Mouse (Mus musculus) forebrain, postnatal 0 days (tissue): ENCODE results near the gene Hist1h1t. TPM values are rescaled to one million over a fixed set of nuclear protein-coding genes. Genes with fewer than 3 reads are reported as not detected.

Source experiments
- ATAC-seq: fragments of 200-750 bp; cut with Nextera tagmentation; 2 replicates; pipeline ENCODE4 v1.8.0; 2017; ENCODE audit warnings: mild to moderate bottlenecking, moderate library complexity
- DNase-seq: peaks from one replicate; pipeline ENCODE4 v3.0.0-alpha.2; 2015
- H3K27ac ChIP-seq: fragments of 300-500 bp; sonication (generic); 2 replicates; pipeline ENCODE4 v1.5.1; 2014; ENCODE audit warnings: low read depth, mild to moderate bottlenecking, antibody characterized with exemption, low read length, moderate library complexity, mixed read lengths
- H3K27me3 ChIP-seq: fragments of 300-500 bp; sonication (generic); 2 replicates; pipeline ENCODE4 v1.6.1; 2014; ENCODE audit warnings: mild to moderate bottlenecking, low read length, mixed read lengths; ENCODE audit not compliant: insufficient read depth
- H3K36me3 ChIP-seq: fragments of 300-500 bp; sonication (generic); 2 replicates; pipeline ENCODE4 v1.6.1; 2014; ENCODE audit warnings: mild to moderate bottlenecking, moderate library complexity; ENCODE audit not compliant: insufficient read depth
- H3K4me1 ChIP-seq: fragments of 300-500 bp; sonication (generic); 2 replicates; pipeline ENCODE4 v1.6.1; 2014; ENCODE audit warnings: antibody characterized with exemption; ENCODE audit not compliant: insufficient read depth
- H3K4me2 ChIP-seq: fragments of 300-500 bp; sonication (generic); 2 replicates; pipeline ENCODE4 v1.6.1; 2014; ENCODE audit warnings: low read depth, mild to moderate bottlenecking, moderate library complexity
- H3K4me3 ChIP-seq: fragments of 300-500 bp; sonication (generic); 2 replicates; pipeline ENCODE4 v1.5.1; 2014; ENCODE audit warnings: low read depth, low read length, mixed read lengths
- H3K9ac ChIP-seq: fragments of 300-500 bp; sonication (generic); 2 replicates; pipeline ENCODE4 v1.6.1; 2014; ENCODE audit warnings: mild to moderate bottlenecking
- H3K9me3 ChIP-seq: fragments of 300-500 bp; sonication (generic); 2 replicates; pipeline ENCODE4 v1.6.1; 2016; ENCODE audit warnings: low read length
- CTCF ChIP-seq: sonication (generic); IDR thresholded peaks from 2 replicates; pipeline ENCODE4 v1.5.1; 2016; ENCODE audit warnings: antibody characterized with exemption, control low read depth, low read depth
- WGBS: fragments of 180-500 bp; shearing (Covaris S2); extraction: QIAGEN DNeasy Blood & Tissue Kit; methylation state at CpG from one replicate; pipeline ENCODE4 v1.1.7; 2014; 5-methylcytosine and 5-hydroxymethylcytosine counted together
- polyA plus RNA-seq: library from polyadenylated mRNA; unstranded; fragments of >200 nt; fragmentation: Nextera tagmentation; extraction: Ambion mirVana; gene quantifications from 2 replicates; pipeline ENCODE4 v1.2.1, GENCODE M21; 2015
- total RNA-seq: library from RNA; depleted of rRNA; stranded (reverse); fragments of >200 nt; gene quantifications from 2 replicates; pipeline ENCODE4 v1.2.3, GENCODE M21; 2014

The Hist1h1t gene
- total and polyA plus RNA-seq, 2 experiments from 2014 or later: 1.3 TPM; not detected in 1

DNA sequence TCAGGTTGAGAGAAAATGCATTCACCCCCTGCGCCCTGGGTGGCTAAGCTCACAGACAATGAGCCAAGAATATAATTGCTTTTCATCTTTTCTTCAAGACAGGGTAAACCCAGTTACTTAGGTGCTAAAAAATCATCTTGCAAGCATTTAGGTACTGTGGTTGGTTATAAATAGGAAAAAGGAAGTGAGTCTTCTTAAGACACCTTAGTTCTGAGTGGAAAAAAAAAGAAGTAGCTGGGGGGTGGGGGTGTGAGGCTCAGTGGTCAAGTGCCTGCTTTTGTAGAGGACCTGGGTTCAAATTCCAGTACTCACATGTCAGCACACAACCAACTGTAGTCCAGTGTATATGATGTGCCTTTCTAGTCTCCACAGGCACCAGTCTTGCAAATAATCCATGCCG is 6.7 kb upstream of the Hist1h1t start:
- Histone ChIP-seq H3K9me3 (no peaks in the 10 kb centered on the region), H3K27ac (no peak overlapping the region), H3K27me3 (no peaks in the 10 kb centered on the region), H3K4me2 (no peak overlapping the region), H3K36me3 (no peaks in the 10 kb centered on the region), H3K4me1 (peaks cover 11% of the 10 kb centered on the region), H3K9ac (no peak overlapping the region), H3K4me3 (no peak overlapping the region)
- no peak for ATAC-seq
- TF ChIP-seq CTCF: no peak
- 92% methylated on average over 2 of the region's 2 CpGs for WGBS
- DNase-seq: no peak

DNA sequence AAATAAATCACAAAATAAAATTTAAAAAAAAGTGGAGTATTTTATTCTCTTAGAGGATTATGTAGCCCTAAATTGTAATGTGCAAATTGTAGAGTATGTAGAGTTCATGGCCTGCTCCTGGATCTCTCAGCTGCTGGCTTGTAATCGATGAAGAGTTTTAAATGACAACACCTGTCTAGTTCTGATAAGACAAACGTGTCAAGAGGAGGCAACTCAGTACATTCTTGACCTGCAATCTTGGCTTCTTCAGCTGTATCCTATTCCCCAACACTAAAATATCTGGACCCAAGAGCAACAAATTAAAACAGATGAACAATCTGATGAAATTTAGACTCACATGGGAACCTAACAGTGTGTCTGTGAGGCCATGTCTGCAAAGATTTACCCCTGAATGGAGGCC is 6.2 kb upstream of the Hist1h1t start:
- no peak overlapping the region for H3K4me2 ChIP-seq
- H3K27me3 ChIP-seq: no peaks in the 10 kb centered on the region
- no peak overlapping the region for H3K27ac ChIP-seq
- DNase-seq (no peak), ATAC-seq (no peak)
- H3K9ac ChIP-seq: no peak overlapping the region
- WGBS: 86% methylated on average over 2 of the region's 2 CpGs
- peaks cover 11% of the 10 kb centered on the region for H3K4me1 ChIP-seq
- no peaks in the 10 kb centered on the region for H3K36me3 ChIP-seq
- TF ChIP-seq CTCF: no peak
- H3K9me3 ChIP-seq: no peaks in the 10 kb centered on the region
- no peak overlapping the region for H3K4me3 ChIP-seq

DNA sequence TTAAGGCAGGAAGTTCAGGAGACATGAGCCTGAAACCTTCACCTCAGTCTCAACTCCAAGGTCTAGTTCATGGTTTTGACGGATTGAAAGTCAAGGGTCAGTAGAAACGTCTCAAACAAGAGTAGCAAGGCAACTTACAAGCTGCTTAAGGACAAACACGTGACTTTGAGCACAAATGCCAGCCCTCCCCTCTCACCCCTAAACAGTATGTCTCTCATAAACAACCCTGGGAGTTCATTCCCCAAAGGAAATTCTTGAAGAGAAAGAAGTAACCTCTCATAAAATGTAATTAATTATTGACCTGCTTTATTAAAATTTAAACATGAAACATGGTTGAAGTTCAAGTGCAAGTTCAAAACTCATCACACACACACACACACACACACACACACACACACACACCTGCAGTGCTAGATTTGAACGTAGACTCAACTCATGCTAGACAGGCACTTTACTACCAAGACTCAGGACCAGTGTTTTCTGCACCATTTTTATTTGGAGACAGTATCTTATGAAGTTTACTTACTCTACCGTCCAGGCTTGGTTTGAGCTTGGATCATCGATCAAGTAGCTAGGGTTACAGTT is 1.7 kb upstream of the Hist1h1t start:
- no peak overlapping the region for H3K4me2 ChIP-seq
- no peak for TF ChIP-seq CTCF
- ATAC-seq: no peak

DNA sequence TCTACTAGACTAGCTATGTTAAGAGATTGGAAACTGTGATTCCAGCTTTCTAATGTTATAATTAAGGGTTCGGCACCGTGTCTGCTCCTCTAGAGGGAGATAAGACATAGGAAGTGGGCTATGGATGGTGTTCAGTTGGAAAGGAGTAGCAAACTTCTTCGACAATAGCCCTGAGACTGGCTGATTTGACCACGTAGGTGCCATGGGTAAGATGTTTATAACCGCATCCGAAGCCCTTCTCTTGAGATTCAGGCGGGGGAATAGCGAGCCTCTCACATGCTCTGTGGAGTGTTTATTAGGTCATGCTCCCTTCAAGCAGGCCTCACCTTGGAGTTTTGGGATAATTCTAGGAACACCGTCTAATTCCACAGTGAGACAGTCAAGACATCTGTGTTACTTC is 658 bp upstream of the Hist1h1t start:
- H3K27me3 ChIP-seq: no peaks in the 10 kb centered on the region
- DNase-seq: no peak
- H3K9me3 ChIP-seq: no peaks in the 10 kb centered on the region
- H3K4me2 ChIP-seq: no peak overlapping the region
- H3K36me3 ChIP-seq: no peaks in the 10 kb centered on the region
- no peak overlapping the region for H3K4me3 ChIP-seq
- no peak overlapping the region for H3K9ac ChIP-seq
- no peak for ATAC-seq
- TF ChIP-seq CTCF: no peak
- 97% methylated on average over 9 of the region's 9 CpGs for WGBS
- no peaks in the 10 kb centered on the region for H3K4me1 ChIP-seq
- H3K27ac ChIP-seq: no peak overlapping the region

More for the DNA sequence above, 1.7 kb upstream of the Hist1h1t start:
- no peak overlapping the region for H3K9ac ChIP-seq
- DNase-seq: no peak
- H3K9me3 ChIP-seq: no peaks in the 10 kb centered on the region
- no peaks in the 10 kb centered on the region for H3K4me1 ChIP-seq
- H3K27me3 ChIP-seq: no peaks in the 10 kb centered on the region
- H3K4me3 ChIP-seq: no peak overlapping the region
- H3K36me3 ChIP-seq: no peaks in the 10 kb centered on the region
- 89% methylated on average over 6 of the region's 6 CpGs for WGBS
- no peak overlapping the region for H3K27ac ChIP-seq

DNA sequence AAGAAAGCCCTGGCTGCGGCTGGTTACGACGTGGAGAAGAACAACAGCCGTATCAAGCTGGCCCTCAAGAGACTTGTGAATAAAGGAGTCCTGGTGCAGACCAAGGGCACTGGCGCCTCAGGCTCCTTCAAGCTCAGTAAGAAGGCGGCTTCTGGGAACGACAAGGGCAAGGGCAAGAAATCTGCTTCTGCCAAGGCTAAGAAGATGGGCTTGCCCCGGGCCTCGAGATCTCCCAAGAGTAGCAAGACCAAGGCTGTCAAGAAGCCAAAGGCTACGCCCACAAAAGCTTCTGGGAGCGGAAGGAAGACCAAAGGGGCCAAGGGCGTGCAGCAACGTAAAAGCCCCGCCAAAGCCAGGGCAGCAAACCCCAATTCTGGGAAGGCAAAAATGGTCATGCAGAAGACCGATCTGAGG is 454 bp downstream of the Hist1h1t start:
- TF ChIP-seq CTCF: no peak
- no peak overlapping the region for H3K4me3 ChIP-seq
- DNase-seq (no peak), ATAC-seq (no peak)
- H3K36me3 ChIP-seq: no peaks in the 10 kb centered on the region
- no peaks in the 10 kb centered on the region for H3K27me3 ChIP-seq
- H3K27ac ChIP-seq: no peak overlapping the region
- no peaks in the 10 kb centered on the region for H3K9me3 ChIP-seq
- no peak overlapping the region for H3K9ac ChIP-seq
- no peaks in the 10 kb centered on the region for H3K4me1 ChIP-seq
- WGBS: 71% methylated on average over 15 of the region's 15 CpGs
- no peak overlapping the region for H3K4me2 ChIP-seq

DNA sequence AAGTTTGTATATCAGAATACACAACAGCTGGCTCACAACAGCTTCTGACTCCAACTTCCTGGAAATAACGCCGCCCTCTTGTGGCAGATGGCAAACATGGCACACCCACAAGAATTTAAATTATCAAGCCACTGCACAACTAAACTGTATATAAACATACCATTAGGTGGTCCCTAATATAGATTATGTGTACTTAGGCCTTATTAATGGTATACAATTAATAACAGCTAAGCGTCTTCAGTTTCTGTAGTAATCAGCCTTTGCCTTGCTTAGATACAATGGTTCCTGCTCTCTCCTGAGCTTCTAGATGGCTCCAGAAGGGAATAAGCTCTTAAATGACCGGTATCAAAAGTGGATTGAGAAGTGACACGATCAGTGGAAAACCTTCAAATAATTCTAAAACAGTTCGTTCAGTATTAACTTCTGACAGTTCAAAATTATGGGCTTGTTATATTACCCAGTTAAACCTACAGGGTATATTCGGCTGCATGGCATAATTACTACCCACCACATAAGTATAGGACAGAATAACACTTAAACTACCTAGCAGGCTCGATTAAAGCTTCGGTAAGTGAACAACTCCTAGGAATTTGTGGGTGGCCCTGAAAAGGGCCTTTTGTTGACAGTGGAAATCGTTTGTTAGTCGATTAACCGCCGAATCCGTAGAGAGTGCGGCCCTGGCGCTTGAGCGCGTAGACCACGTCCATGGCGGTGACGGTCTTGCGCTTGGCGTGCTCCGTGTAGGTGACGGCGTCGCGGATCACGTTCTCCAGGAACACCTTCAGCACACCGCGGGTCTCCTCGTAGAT is 2.1 kb downstream of the Hist1h1t start:
- ATAC-seq (peak; percentile 75), DNase-seq (peak; percentile 78)
- under 1% methylated on average over 22 of the region's 32 CpGs for WGBS
- H3K4me1 ChIP-seq: no peaks in the 10 kb centered on the region
- no peaks in the 10 kb centered on the region for H3K27me3 ChIP-seq
- H3K9ac ChIP-seq: peak overlapping the region; percentile 63
- H3K9me3 ChIP-seq: no peaks in the 10 kb centered on the region
- H3K4me3 ChIP-seq: peak overlapping the region; percentile 40
- H3K27ac ChIP-seq: peak overlapping the region; percentile 86
- peak overlapping the region; percentile 70 for H3K4me2 ChIP-seq
- H3K36me3 ChIP-seq: no peaks in the 10 kb centered on the region
- TF ChIP-seq CTCF: peak; percentile 77

DNA sequence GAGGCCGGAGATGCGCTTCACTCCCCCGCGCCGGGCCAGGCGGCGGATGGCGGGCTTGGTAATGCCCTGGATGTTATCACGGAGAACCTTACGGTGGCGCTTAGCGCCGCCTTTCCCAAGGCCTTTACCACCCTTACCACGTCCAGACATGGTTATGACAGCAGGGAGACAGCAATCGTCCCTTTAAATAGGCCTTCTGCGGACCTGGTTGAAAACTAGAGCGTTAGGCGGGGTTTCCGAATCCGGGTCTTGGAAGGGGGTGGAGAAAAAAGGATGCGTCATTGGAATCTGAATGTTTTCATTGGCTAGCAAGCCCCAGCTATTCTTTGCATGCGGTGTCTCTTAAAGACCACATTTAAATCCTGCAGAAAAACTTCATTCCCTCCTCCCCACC is 2.7 kb downstream of the Hist1h1t start, which contains the start of gene Hist1h4c:
Gene Hist1h4c (minus strand): TSS at position 155 of the 394 bp plus-strand sequence.
- 1% methylated on average over 22 of the region's 22 CpGs for WGBS
- peak within 1 kb of the TSS; percentile 63 for H3K9ac ChIP-seq
- TF ChIP-seq CTCF: peak; percentile 37

More for the DNA sequence above, 2.7 kb downstream of the Hist1h1t start, which contains the start of gene Hist1h4c:
- peak within 1 kb of the TSS; percentile 40 for H3K4me3 ChIP-seq
- H3K4me2 ChIP-seq: peak within 1 kb of the TSS; percentile 70
- no peaks in the 10 kb centered on the region for H3K36me3 ChIP-seq
- no peaks in the 10 kb centered on the region for H3K9me3 ChIP-seq
- no peaks in the 10 kb centered on the region for H3K4me1 ChIP-seq
- ATAC-seq: peak; percentile 96
- no peaks in the 10 kb centered on the region for H3K27me3 ChIP-seq
- peak; percentile 99 for DNase-seq
- H3K27ac ChIP-seq: peak within 1 kb of the TSS; percentile 86
